Mouse (Mus musculus): ENCODE measurements around the gene Abhd17b.
"Not testable (repeated sequence)": the region's sequence is repeated elsewhere in the genome, so short reads cannot be mapped to it uniquely, and the experiment has no call there.

Gene Abhd17b

GRCm38 (mm10) chr19:21652285-21653171 lies 457 bp upstream of the Abhd17b start, which contains the start of gene 1110059E24Rik:
1110059E24Rik (minus strand) TSS chr19:21652976.
- DNase-seq (ENCODE audit: low read depth, low spot score), result peak; percentile 98

- no peak for DNase-seq (ENCODE audit: low read depth, low spot score)
Measured at GRCm38 (mm10) chr19:21654788-21655187, 1.8 kb downstream of the Abhd17b start.

GRCm38 (mm10) chr19:21660734-21661133 lies 7.7 kb downstream of the Abhd17b start:
- no peak for DNase-seq (ENCODE audit: low read depth, low spot score)

GRCm38 (mm10) chr19:21663756-21664456 lies 10.9 kb downstream of the Abhd17b start:
- no peak for DNase-seq (ENCODE audit: low read depth, low spot score)

- DNase-seq (ENCODE audit: low read depth, low spot score), result no peak
Measured at GRCm38 (mm10) chr19:21669650-21670049, 16.7 kb downstream of the Abhd17b start.

GRCm38 (mm10) chr19:21674354-21675096 lies 21.5 kb downstream of the Abhd17b start:
- DNase-seq (ENCODE audit: low read depth, low spot score), result no peak

- no peak for DNase-seq (ENCODE audit: low read depth, low spot score)
Measured at GRCm38 (mm10) chr19:21680091-21680490, 27.1 kb downstream of the Abhd17b start.

GRCm38 (mm10) chr19:21680986-21681385 lies 28.0 kb downstream of the Abhd17b start:
- no peak for DNase-seq (ENCODE audit: low read depth, low spot score)

GRCm38 (mm10) chr19:21713260-21714031 lies 60.5 kb downstream of the Abhd17b start:
- no peak for DNase-seq (ENCODE audit: low read depth, low spot score)

GRCm38 (mm10) chr19:21714278-21714883 lies 61.4 kb downstream of the Abhd17b start:
- no peak for DNase-seq (ENCODE audit: low read depth, low spot score)

GRCm38 (mm10) chr19:21715005-21715442 lies 62.0 kb downstream of the Abhd17b start:
- DNase-seq (ENCODE audit: low read depth, low spot score), result no peak

GRCm38 (mm10) chr19:21715515-21715914 lies 62.5 kb downstream of the Abhd17b start:
- DNase-seq (ENCODE audit: low read depth, low spot score), result no peak

GRCm38 (mm10) chr19:21716456-21716855 lies 63.5 kb downstream of the Abhd17b start:
- no peak for DNase-seq (ENCODE audit: low read depth, low spot score)

GRCm38 (mm10) chr19:21719206-21719605 lies 66.2 kb downstream of the Abhd17b start:
- DNase-seq (ENCODE audit: low read depth, low spot score), result no peak

GRCm38 (mm10) chr19:21720950-21721349 lies 68.0 kb downstream of the Abhd17b start:
- DNase-seq (ENCODE audit: low read depth, low spot score), result no peak

- DNase-seq (ENCODE audit: low read depth, low spot score), result not testable (repeated sequence)
Measured at GRCm38 (mm10) chr19:21723280-21723679, 70.3 kb downstream of the Abhd17b start.

GRCm38 (mm10) chr19:21723911-21724655 lies 71.1 kb downstream of the Abhd17b start:
- no peak for DNase-seq (ENCODE audit: low read depth, low spot score)

GRCm38 (mm10) chr19:21725168-21725567 lies 72.2 kb downstream of the Abhd17b start:
- DNase-seq (ENCODE audit: low read depth, low spot score), result no peak

GRCm38 (mm10) chr19:21727081-21727480 lies 74.1 kb downstream of the Abhd17b start:
- DNase-seq (ENCODE audit: low read depth, low spot score), result no peak

- no peak for DNase-seq (ENCODE audit: low read depth, low spot score)
Measured at GRCm38 (mm10) chr19:21728342-21728741, 75.4 kb downstream of the Abhd17b start.
